Mouse (Mus musculus) myocyte (in vitro differentiated cells): ENCODE measurements at regions not wholly inside any gene's neighbourhood (a gene's known extent, or its start where the extent isn't known, plus 50 kb on each side); places are given as distances from the start of the nearest gene placed in this dataset.

Source experiments
- H3K27me3 ChIP-seq: one replicate; pipeline ENCODE4 v1.6.1; 2011; ENCODE audit not compliant: control insufficient read depth, insufficient read depth, insufficient read length
- H3K36me3 ChIP-seq: one replicate; pipeline ENCODE4 v1.6.1; 2011; ENCODE audit not compliant: control insufficient read depth, insufficient read depth
- H3K4me2 ChIP-seq: one replicate; pipeline ENCODE4 v1.6.1; 2011; ENCODE audit warnings: low read depth, control low read depth
- H3K4me3 ChIP-seq: one replicate; pipeline ENCODE4 v1.5.1; 2011; ENCODE audit warnings: mild to moderate bottlenecking, control low read depth, moderate library complexity
- H3K79me2 ChIP-seq: one replicate; pipeline ENCODE4 v1.6.1; 2011; ENCODE audit not compliant: control insufficient read depth, insufficient read depth
- H3ac ChIP-seq: one replicate; pipeline ENCODE4 v1.6.1; 2011; ENCODE audit not compliant: control insufficient read depth, insufficient read length
- CEBPB ChIP-seq: IDR thresholded peaks from 2 replicates; pipeline ENCODE4 v1.6.1; 2011; ENCODE audit warnings: mild to moderate bottlenecking, moderate library complexity; ENCODE audit not compliant: poor library complexity, insufficient read depth, severe bottlenecking
- E2F4 ChIP-seq: IDR thresholded peaks from one replicate; pipeline ENCODE4 v1.6.1; 2011; ENCODE audit warnings: mild to moderate bottlenecking, control low read depth, moderate library complexity; ENCODE audit not compliant: insufficient read depth
- MAX ChIP-seq: IDR thresholded peaks from one replicate; pipeline ENCODE4 v1.6.1; 2011; ENCODE audit warnings: low read depth, mild to moderate bottlenecking, control low read depth
- MYOD1 ChIP-seq, 3 experiments: IDR thresholded peaks; one replicate each; pipeline ENCODE4 v1.6.1; 2011; ENCODE audit warnings: control low read depth in 2 of 3, low read depth in 2 of 3, mild to moderate bottlenecking in 2 of 3, moderate library complexity in 1 of 3; ENCODE audit not compliant: insufficient read length in 2 of 3, control insufficient read depth in 1 of 3
- MYOG ChIP-seq, 3 experiments: IDR thresholded peaks; one replicate each; pipeline ENCODE4 v1.6.1; 2011; ENCODE audit warnings: control low read depth in 2 of 3, low read depth in 2 of 3, mild to moderate bottlenecking in 2 of 3; ENCODE audit not compliant: insufficient read length in 2 of 3, control insufficient read depth in 1 of 3, insufficient read depth in 1 of 3
- POLR2A ChIP-seq: IDR thresholded peaks from one replicate; pipeline ENCODE4 v1.6.1; 2011; ENCODE audit warnings: low read depth, mild to moderate bottlenecking, control low read depth, moderate library complexity; ENCODE audit not compliant: insufficient read length
- POLR2AphosphoS2 ChIP-seq: IDR thresholded peaks from one replicate; pipeline ENCODE4 v1.6.1; 2011; ENCODE audit warnings: low read depth, control low read depth; ENCODE audit not compliant: insufficient read length
- REST ChIP-seq: IDR thresholded peaks from one replicate; pipeline ENCODE4 v1.6.1; 2011; ENCODE audit warnings: mild to moderate bottlenecking, control low read depth, moderate library complexity; ENCODE audit not compliant: insufficient read depth, insufficient read length
- SRF ChIP-seq: IDR thresholded peaks from one replicate; pipeline ENCODE4 v1.6.1; 2011; ENCODE audit warnings: low read depth; ENCODE audit not compliant: control insufficient read depth, insufficient read length
- TCF12 ChIP-seq: IDR thresholded peaks from one replicate; pipeline ENCODE4 v1.6.1; 2011; ENCODE audit warnings: mild to moderate bottlenecking, control low read depth; ENCODE audit not compliant: poor library complexity, insufficient read depth, severe bottlenecking
- TCF3 ChIP-seq: IDR thresholded peaks from one replicate; pipeline ENCODE4 v1.6.1; 2011; ENCODE audit warnings: low read depth, control low read depth; ENCODE audit not compliant: insufficient read length
- USF1 ChIP-seq: IDR thresholded peaks from one replicate; pipeline ENCODE4 v1.6.1; 2011; ENCODE audit warnings: low read depth, mild to moderate bottlenecking, control low read depth, moderate library complexity

- H3K36me3 ChIP-seq: no peaks in the 10 kb centered on the region
- no peak for TF ChIP-seq SRF
- no peak overlapping the region for H3K4me3 ChIP-seq
- no peaks in the 10 kb centered on the region for H3K79me2 ChIP-seq
- no peak overlapping the region for H3K4me2 ChIP-seq
- no peak overlapping the region for H3ac ChIP-seq
- peaks cover 75% of the 10 kb centered on the region for H3K27me3 ChIP-seq
Measured at GRCm38 (mm10) chr16:30665881-30666280, 66.4 kb downstream of the Fam43a start.

GRCm38 (mm10) chr16:30669883-30670282 is 70.4 kb downstream of the Fam43a start:
- Histone ChIP-seq H3ac (no peak overlapping the region), H3K4me3 (no peak overlapping the region), H3K4me2 (no peak overlapping the region), H3K79me2 (no peaks in the 10 kb centered on the region), H3K27me3 (peaks cover 43% of the 10 kb centered on the region), H3K36me3 (no peaks in the 10 kb centered on the region)
- TF ChIP-seq USF1 (no peak), CEBPB (no peak), MYOG (IDR thresholded peaks at IDR 0.05; ENCODE audit: control insufficient read depth in 1 of 3, insufficient read depth in 1 of 3, insufficient read length in 2 of 3, low read depth in 2 of 3) (no peak), POLR2AphosphoS2 (no peak), TCF12 (no peak)

GRCm38 (mm10) chr16:30671584-30671983 is 72.1 kb downstream of the Fam43a start:
- H3ac ChIP-seq: no peak overlapping the region
- no peak for TF ChIP-seq POLR2A
- TF ChIP-seq MAX: no peak
- TF ChIP-seq MYOG (IDR thresholded peaks at IDR 0.05; ENCODE audit: control insufficient read depth in 1 of 3, insufficient read depth in 1 of 3, insufficient read length in 2 of 3, low read depth in 2 of 3): no peak
- TF ChIP-seq E2F4: no peak
- no peak for TF ChIP-seq USF1
- TF ChIP-seq POLR2AphosphoS2: no peak
- no peak for TF ChIP-seq REST
- TF ChIP-seq TCF3: no peak
- no peak for TF ChIP-seq TCF12
- no peak for TF ChIP-seq SRF
- TF ChIP-seq MYOD1 (IDR thresholded peaks at IDR 0.05; ENCODE audit: control insufficient read depth in 1 of 3, insufficient read length in 2 of 3, low read depth in 2 of 3): no peak
- no peak for TF ChIP-seq CEBPB
- no peak overlapping the region for H3K4me2 ChIP-seq
- H3K4me3 ChIP-seq: no peak overlapping the region
- no peaks in the 10 kb centered on the region for H3K79me2 ChIP-seq
- H3K27me3 ChIP-seq: peaks cover 41% of the 10 kb centered on the region
- no peaks in the 10 kb centered on the region for H3K36me3 ChIP-seq

- Histone ChIP-seq H3K27me3 (peaks cover 39% of the 10 kb centered on the region), H3K4me2 (no peak overlapping the region), H3K4me3 (no peak overlapping the region), H3K36me3 (no peaks in the 10 kb centered on the region), H3K79me2 (no peaks in the 10 kb centered on the region), H3ac (no peak overlapping the region)
- TF ChIP-seq TCF3 (no peak), USF1 (no peak), SRF (no peak), MAX (no peak), E2F4 (no peak), CEBPB (no peak), POLR2AphosphoS2 (no peak), REST (no peak), TCF12 (no peak), MYOG (IDR thresholded peaks at IDR 0.05; ENCODE audit: control insufficient read depth in 1 of 3, insufficient read depth in 1 of 3, insufficient read length in 2 of 3, low read depth in 2 of 3) (no peak), MYOD1 (IDR thresholded peaks at IDR 0.05; ENCODE audit: control insufficient read depth in 1 of 3, insufficient read length in 2 of 3, low read depth in 2 of 3) (no peak), POLR2A (no peak)
Measured at GRCm38 (mm10) chr16:30672776-30673550, 73.4 kb downstream of the Fam43a start.

- no peaks in the 10 kb centered on the region for H3K36me3 ChIP-seq
- H3K4me3 ChIP-seq: no peak overlapping the region
- H3K27me3 ChIP-seq: peaks cover 40% of the 10 kb centered on the region
- H3K4me2 ChIP-seq: no peak overlapping the region
- TF ChIP-seq MYOD1 (IDR thresholded peaks at IDR 0.05; ENCODE audit: control insufficient read depth in 1 of 3, insufficient read length in 2 of 3, low read depth in 2 of 3): no peak
- TF ChIP-seq MYOG (IDR thresholded peaks at IDR 0.05; ENCODE audit: control insufficient read depth in 1 of 3, insufficient read depth in 1 of 3, insufficient read length in 2 of 3, low read depth in 2 of 3): no peak
- no peak for TF ChIP-seq SRF
- no peak for TF ChIP-seq POLR2A
- no peak for TF ChIP-seq E2F4
- TF ChIP-seq POLR2AphosphoS2: no peak
- TF ChIP-seq TCF12: no peak
- TF ChIP-seq CEBPB: no peak
- no peak for TF ChIP-seq MAX
- H3ac ChIP-seq: no peak overlapping the region
- H3K79me2 ChIP-seq: no peaks in the 10 kb centered on the region
Measured at GRCm38 (mm10) chr16:30673662-30674061, 74.1 kb downstream of the Fam43a start.
